ENCODE assay signal across 11 mouse cellular contexts in genomic region chr15:63270381-63270780, GRCm38 (mm10).
DNase-seq lines count a peak whose midpoint lies in the region; ATAC-seq lines count a peak whose summit lies in the region.
"Had no signal": no experiment of that assay in that cellular context is flagged by ENCODE, and none has a peak within 500 bp of the region (broad histone marks: within the 10 kb centered on the region; RNA-seq: fewer than 3 reads in every experiment).

No protein-coding gene starts in this region.

- no peaks in the 10 kb centered on the region for H3K27me3 ChIP-seq in limb, embryonic 10.5 days (ENCODE audit: low read depth, poor library complexity, severe bottlenecking)
- H3K27me3 ChIP-seq: midbrain, embryonic 15.5 days had no signal

- intact Hi-C loops in gastrocnemius, postnatal 14 days (cut with DNase I; ENCODE audit: low total_unique reads), result no loop called here

- no peak overlapping the region for H3K4me3 ChIP-seq in limb, embryonic 10.5 days
- H3K4me3 ChIP-seq: hindbrain, embryonic 10.5 days; midbrain, embryonic 15.5 days had no signal

- no peaks in the 10 kb centered on the region for H3K9me3 ChIP-seq in limb, embryonic 10.5 days (replicated peaks)
- H3K9me3 ChIP-seq: hindbrain, embryonic 10.5 days; midbrain, embryonic 15.5 days had no signal

- no peak for ATAC-seq in activated CD4-positive, CD25-positive, alpha-beta regulatory T cell, adult 4 months
- ATAC-seq: midbrain, embryonic 15.5 days had no signal

- H3K4me1 ChIP-seq in limb, embryonic 10.5 days, result no peaks in the 10 kb centered on the region
- H3K4me1 ChIP-seq: hindbrain, embryonic 10.5 days; midbrain, embryonic 15.5 days had no signal

- WGBS in limb, embryonic 10.5 days, result 96% methylated on average over 2 of the region's 2 CpGs

- no peaks in the 10 kb centered on the region for H3K36me3 ChIP-seq in limb, embryonic 10.5 days
- H3K36me3 ChIP-seq: hindbrain, embryonic 10.5 days; midbrain, embryonic 15.5 days had no signal

- H3K27ac ChIP-seq in limb, embryonic 10.5 days, result no peak overlapping the region
- H3K27ac ChIP-seq: hindbrain, embryonic 10.5 days; midbrain, embryonic 15.5 days had no signal

- DNase-seq in ovary, adult 18-20 months (ENCODE audit: low spot score), result peak; percentile 58
- no peak for DNase-seq in ovary, postnatal 14 days (ENCODE audit: low spot score)
- peak; percentile 88 for DNase-seq in adrenal gland, adult 2 months
- DNase-seq in gastrocnemius, postnatal 14 days, result peak; percentile 11
- DNase-seq in lung, postnatal 4 days, result peak; percentile 8 to 30
- DNase-seq in limb, embryonic 10.5 days (ENCODE audit: low spot score), result no peak
- DNase-seq: right cerebral cortex, postnatal 14 days; thymus, adult 18-20 months had no signal

Comparison
In these comparisons a context has a peak if more than half of its experiments do, and no peak if none do; other contexts are left out.
1. DNase-seq: peak in ovary, adult 18-20 months (single experiment), adrenal gland, adult 2 months (single experiment), gastrocnemius, postnatal 14 days (single experiment) and lung, postnatal 4 days (2 of 2); none in ovary, postnatal 14 days (single experiment) and limb, embryonic 10.5 days (single experiment).